Mouse (Mus musculus) ES-E14 (cell line): ENCODE results near the gene Gnas.

Experiments
- CHD2 ChIP-seq: IDR thresholded peaks from 2 replicates; pipeline ENCODE4 v1.6.1; 2014; ENCODE audit warnings: mild to moderate bottlenecking, low read depth, low read length, inconsistent platforms
- HCFC1 ChIP-seq: IDR thresholded peaks from 2 replicates; pipeline ENCODE4 v1.6.1; 2012; ENCODE audit warnings: low read length, inconsistent platforms, borderline replicate concordance; ENCODE audit not compliant: insufficient read depth
- MAFK ChIP-seq: IDR thresholded peaks from 2 replicates; pipeline ENCODE4 v1.6.1; 2014; ENCODE audit warnings: mild to moderate bottlenecking, low read depth, low read length, inconsistent platforms; ENCODE audit not compliant: insufficient read depth
- ZC3H11A ChIP-seq: IDR thresholded peaks from 2 replicates; pipeline ENCODE4 v1.6.1; 2012; ENCODE audit warnings: low read depth, mild to moderate bottlenecking, inconsistent platforms, low read length, borderline replicate concordance
- ZNF384 ChIP-seq: IDR thresholded peaks from 2 replicates; pipeline ENCODE4 v1.6.1; 2012; ENCODE audit warnings: low read depth, low read length, inconsistent platforms

DNA sequence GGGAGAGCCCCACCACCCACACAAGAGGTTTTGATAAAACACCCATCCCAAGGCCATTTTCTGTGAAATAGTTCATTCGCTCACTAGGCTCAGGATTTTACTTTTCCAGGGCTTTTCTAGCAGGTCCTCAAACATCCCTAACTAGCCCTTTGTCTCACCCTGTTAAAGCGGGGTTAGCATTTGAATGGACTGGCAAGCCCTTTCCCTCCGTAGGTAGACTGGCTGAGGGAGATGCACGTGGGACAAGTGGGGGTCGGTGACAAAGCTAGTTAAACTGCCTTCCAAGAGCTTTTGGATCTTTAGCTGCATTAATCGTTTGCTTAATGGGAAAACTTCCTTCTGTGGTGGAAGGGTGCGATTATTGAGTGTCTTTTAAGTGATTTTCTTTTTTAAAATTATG lies 3.8 kb downstream of the Gnas start:
- no peak for TF ChIP-seq CHD2
- TF ChIP-seq ZC3H11A = no peak
- no peak for TF ChIP-seq HCFC1
- TF ChIP-seq MAFK = no peak
- no peak for TF ChIP-seq ZNF384
